Mouse (Mus musculus) kidney, adult 9 months (tissue): ENCODE results near the gene H2al1n.
"Not testable (repeated sequence)": the region's sequence is repeated elsewhere in the genome, so short reads cannot be mapped to it uniquely, and the experiment has no call there.

ENCODE experiments used
- DNase-seq: peaks from one replicate; pipeline ENCODE4 v3.0.0; 2022

The H2al1n gene

GRCm38 (mm10) chrX:14210848-14211247 is at the start of gene H2al1n:
Gene H2al1n, plus strand, starts transcription at chrX:14211148.
- DNase-seq, result not testable (repeated sequence)

DNA sequence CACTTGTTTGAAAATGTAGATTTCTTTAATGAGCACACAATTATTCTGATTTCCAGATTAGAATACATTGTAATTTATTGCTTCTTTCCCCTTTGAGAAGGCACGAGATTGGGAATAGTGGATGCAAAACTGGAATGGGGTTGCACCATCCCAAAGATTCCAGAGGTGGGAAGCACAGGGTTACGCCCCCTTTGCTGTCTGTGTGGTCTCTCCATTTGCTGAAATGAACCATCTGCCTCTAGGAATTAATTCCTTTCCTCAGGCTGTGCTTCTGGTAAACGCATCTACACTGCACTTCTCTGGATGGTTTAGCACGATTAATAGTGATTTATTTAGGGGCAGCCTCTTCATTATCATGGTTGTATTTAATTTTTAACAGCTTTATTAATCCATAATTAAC is 11.7 kb upstream of the H2al1n start:
- no peak for DNase-seq

DNA sequence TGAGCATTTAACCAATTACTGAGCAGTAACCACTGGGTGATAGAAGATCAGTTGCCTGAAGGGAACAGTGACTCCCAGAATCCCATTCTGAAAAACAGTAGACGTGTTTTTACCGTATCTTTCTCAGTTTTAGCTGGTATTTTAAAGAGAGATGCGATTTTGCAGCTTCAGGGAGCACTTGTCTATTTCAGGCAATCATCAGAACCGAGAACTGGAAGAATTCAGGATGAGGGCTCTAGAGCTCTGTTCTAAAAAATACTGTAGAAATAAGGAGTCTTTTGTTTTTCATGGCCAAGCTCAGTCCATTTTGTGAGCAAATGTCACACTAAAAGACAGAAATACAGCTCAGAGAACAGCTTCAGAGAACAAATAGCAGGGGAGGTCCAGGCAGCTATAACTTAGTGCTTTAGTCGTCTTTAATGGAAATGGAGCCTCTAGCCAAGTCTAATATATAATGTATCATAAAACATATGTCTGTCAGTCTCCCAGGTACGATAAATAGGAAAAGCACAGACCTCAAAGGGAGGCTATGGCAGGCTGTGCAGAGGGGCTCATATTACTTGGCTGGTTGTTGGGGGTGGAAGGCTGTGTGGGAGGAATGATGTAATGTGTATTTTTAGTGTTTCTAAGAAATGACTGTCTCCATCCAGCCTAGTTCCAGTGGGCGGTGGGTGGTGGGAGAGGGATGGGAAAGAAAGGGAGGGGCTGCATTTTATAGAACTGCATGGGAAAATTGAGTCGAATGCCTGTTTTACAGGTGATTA is 4.7 kb upstream of the H2al1n start:
- no peak for DNase-seq

- DNase-seq, result no peak
These were observed 18.3 kb downstream of the H2al1n start for GRCm38 (mm10) chrX:14229218-14229617.

DNA sequence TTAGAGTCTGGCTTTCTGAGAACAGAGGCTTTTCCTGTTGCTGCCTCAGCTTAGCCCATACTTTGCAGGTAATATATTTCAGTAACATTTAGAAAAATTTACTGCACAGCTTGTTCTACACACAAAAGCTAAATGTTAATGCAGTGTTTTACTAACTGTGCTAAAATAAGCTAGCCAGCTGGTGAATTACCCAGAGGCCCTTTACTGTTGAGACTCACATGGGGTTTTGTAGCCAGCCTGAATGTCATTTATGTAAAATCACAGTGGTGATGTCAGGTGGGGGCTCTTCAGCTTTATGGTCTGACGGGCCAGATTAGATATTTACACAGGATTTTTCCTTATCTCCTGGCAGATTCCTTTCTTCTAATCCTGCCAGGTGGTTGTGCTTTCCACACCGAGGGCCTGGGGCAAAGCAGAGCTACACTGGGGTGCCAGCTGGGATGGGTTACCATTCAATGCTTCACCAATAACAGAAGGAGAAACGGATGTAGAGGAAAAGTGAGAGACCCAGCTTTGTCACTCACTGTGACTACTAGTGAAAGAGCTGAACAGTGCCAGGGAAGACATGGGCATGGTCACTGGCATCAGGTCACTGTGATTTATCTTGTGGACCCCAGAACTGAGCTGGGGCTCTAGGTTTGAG is 48.8 kb downstream of the H2al1n start:
- no peak for DNase-seq
